Mouse (Mus musculus) E14TG2a.4 (cell line): Measurements from ENCODE around the gene Scn4a.
"Not testable (repeated sequence)": the region's sequence is repeated elsewhere in the genome, so short reads cannot be mapped to it uniquely, and the experiment has no call there.

Source experiments
- H3K27me3 ChIP-seq: 2 replicates; pipeline ENCODE4 v1.6.1; 2014; ENCODE audit warnings: low read length, control low read depth; ENCODE audit not compliant: insufficient read depth
- H3K36me3 ChIP-seq: 2 replicates; pipeline ENCODE4 v1.6.1; 2014; ENCODE audit warnings: low read length, control low read depth; ENCODE audit not compliant: insufficient read depth
- H3K4me1 ChIP-seq: replicated peaks from 2 replicates; pipeline ENCODE4 v1.6.1; 2014; ENCODE audit warnings: low read depth, low read length, control low read depth
- H3K4me3 ChIP-seq: replicated peaks from 2 replicates; pipeline ENCODE4 v1.5.1; 2014; ENCODE audit warnings: mild to moderate bottlenecking, low read length
- H3K9me3 ChIP-seq: 2 replicates; pipeline ENCODE4 v1.6.1; 2014; ENCODE audit warnings: low read length, control low read depth
- CTCF ChIP-seq: conservative IDR thresholded peaks from 2 replicates; pipeline ENCODE4 v1.5.1; 2014; ENCODE audit warnings: low read length
- NANOG ChIP-seq: IDR thresholded peaks from 2 replicates; pipeline ENCODE4 v1.6.1; 2014; ENCODE audit warnings: borderline replicate concordance, low read length, mixed read lengths
- POU5F1 ChIP-seq: IDR thresholded peaks from 2 replicates; pipeline ENCODE4 v1.6.1; 2014; ENCODE audit warnings: low read length, borderline replicate concordance

The Scn4a gene

DNA sequence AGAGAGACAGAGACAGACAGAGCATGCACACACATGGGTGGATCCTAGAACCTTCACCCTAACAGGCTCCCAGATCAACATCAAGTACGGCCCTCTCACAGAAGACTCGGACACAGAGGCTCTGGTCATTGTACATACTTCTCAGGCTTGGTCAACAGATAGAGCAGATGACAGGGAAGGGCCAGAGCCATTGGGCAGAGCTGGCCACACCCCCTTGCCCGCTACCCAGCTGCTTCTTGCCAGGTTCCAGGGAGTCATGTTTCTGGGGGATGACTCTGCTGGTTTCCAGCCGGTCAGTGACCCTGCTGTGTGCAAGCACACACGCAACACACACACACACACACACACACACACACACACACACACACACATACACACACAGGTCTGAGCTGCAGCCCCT, 2.2 kb downstream of the Scn4a start:
- Histone ChIP-seq H3K36me3 (no peaks in the 10 kb centered on the region), H3K4me3 (no peak overlapping the region), H3K4me1 (peaks cover 11% of the 10 kb centered on the region), H3K27me3 (peaks cover 21% of the 10 kb centered on the region), H3K9me3 (no peaks in the 10 kb centered on the region)
- no peak for TF ChIP-seq CTCF
- TF ChIP-seq POU5F1, result no peak
- TF ChIP-seq NANOG, result no peak

- Histone ChIP-seq H3K9me3 (no peaks in the 10 kb centered on the region), H3K27me3 (peaks cover 15% of the 10 kb centered on the region), H3K4me1 (peaks cover 6% of the 10 kb centered on the region; the same call in 1 of the 2 replicates), H3K4me3 (no peak overlapping the region), H3K36me3 (no peaks in the 10 kb centered on the region)
- TF ChIP-seq POU5F1 (no peak), CTCF (no peak), NANOG (no peak)
Observed at GRCm38 (mm10) chr11:106349772-106350171, 3.3 kb downstream of the Scn4a start.

DNA sequence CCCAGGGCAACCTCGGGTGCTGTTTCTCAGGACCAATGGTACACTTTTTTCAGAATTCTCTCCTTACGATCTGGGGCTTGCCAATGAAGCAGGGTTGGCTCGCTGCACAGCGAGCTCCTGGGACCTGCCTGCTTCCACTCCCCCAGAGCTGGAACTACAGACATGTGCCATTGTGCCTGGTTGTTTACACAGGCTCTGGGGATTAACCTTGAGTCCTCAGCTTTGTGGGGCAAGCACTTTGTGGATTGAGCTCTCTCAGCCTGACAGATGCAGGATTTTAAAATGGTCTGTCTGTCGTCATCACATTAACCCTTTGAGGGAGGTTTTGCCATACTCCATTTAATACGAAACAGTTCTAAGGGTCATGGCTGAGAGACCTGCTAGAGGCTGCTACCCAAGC, 8.2 kb downstream of the Scn4a start:
- H3K9me3 ChIP-seq, result no peaks in the 10 kb centered on the region
- TF ChIP-seq POU5F1 (no peak), CTCF (no peak), NANOG (no peak)
- H3K4me3 ChIP-seq, result no peak overlapping the region
- peaks cover 23% of the 10 kb centered on the region for H3K27me3 ChIP-seq
- no peaks in the 10 kb centered on the region for H3K36me3 ChIP-seq
- peaks cover 6% of the 10 kb centered on the region; the same call in 1 of the 2 replicates for H3K4me1 ChIP-seq

DNA sequence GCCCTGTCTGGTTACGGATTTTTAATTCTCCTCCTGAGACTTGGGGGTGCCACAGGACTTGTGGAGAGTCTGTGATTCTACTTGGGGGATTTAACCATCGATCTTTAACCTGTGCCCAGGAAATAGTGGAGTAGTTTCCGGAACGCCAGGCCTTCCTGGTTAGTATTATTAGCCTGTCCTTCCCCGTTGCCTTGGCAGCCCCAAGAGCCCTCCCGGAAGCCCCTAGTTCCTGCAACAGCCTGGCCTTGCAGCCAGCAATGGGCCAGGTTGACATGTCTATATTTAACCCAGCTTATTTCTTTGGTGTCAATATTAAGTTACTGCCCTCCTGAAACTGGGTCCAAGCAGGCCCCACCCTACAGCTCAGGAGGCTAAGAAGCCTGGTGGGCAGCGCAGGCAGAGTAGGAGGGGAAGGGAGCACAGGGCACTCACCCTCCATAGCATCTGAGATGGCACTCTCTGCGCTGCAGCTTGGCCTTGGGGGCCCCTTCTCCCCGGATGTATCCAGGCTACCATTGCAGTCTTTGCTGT, 12.0 kb downstream of the Scn4a start:
- H3K27me3 ChIP-seq, result peaks cover 13% of the 10 kb centered on the region; the same call in 1 of the 2 replicates
- no peaks in the 10 kb centered on the region for H3K9me3 ChIP-seq
- no peaks in the 10 kb centered on the region for H3K36me3 ChIP-seq
- peaks cover 5% of the 10 kb centered on the region for H3K4me1 ChIP-seq
- TF ChIP-seq NANOG, result no peak
- no peak overlapping the region for H3K4me3 ChIP-seq

DNA sequence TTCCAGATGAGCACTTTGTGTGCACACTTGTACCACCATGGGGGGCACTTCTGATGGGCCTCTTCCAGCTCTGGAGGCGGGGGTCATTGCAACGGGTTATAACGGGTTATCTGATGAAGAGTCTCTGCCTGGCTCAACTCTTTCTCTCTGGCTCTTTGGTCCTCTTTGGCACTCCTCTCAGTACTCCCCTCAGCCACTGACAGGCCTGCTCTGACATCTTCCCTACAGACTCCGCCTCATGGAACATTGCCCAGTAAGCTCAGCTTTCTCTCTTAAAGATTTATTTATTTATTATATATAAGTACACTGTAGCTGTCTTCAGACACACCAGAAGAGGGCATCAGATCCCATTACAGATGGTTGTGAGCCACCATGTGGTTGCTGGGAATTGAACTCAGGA, 13.8 kb downstream of the Scn4a start:
- H3K27me3 ChIP-seq, H3K36me3 ChIP-seq, H3K4me1 ChIP-seq, H3K4me3 ChIP-seq, H3K9me3 ChIP-seq: not testable (repeated sequence)

DNA sequence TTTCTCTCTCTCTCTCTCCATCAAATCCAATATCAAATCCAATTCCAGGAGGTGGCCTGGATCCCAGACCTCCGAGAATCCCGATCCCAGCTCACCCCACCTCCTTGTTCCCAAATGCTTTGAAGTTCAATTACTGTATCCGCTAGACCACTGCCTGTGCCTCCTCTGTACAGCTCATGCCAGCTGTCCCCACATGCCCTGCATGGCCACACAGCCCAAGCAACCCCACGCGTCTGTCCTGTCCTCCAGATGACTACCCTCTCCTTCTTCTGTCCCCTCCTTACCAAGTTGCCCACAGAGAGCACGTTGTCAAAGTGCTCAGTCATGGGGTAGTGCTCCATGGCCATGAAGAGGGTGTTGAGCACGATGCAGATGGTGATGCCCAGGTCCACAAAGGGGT, 14.2 kb downstream of the Scn4a start:
- TF ChIP-seq CTCF, result no peak
- no peak for TF ChIP-seq NANOG
- TF ChIP-seq POU5F1, result no peak
- H3K9me3 ChIP-seq, result no peaks in the 10 kb centered on the region
- no peaks in the 10 kb centered on the region for H3K36me3 ChIP-seq
- peaks cover 5% of the 10 kb centered on the region for H3K4me1 ChIP-seq
- H3K4me3 ChIP-seq, result no peak overlapping the region
- peaks cover 8% of the 10 kb centered on the region; the same call in 1 of the 2 replicates for H3K27me3 ChIP-seq

DNA sequence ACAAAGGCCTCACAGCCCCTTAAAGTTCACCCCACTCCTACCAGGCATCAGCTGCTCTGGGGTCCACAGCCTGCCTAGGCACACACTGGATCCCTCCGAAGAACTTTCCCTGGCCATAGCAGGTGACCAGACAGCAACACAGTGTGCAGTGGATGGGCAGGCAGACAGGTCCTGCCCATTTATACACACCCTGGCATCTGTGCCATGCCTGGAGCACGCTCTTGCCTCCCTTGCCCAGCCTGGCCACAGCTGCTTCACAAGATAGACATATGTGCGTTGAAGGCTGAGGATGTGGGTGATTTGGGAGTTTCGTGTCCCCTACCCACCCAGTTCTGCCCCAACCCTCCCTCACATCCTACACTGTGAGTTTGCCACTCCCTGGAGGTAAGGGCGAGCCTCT, 15.1 kb downstream of the Scn4a start:
- no peak for TF ChIP-seq NANOG
- no peak for TF ChIP-seq CTCF
- no peak for TF ChIP-seq POU5F1
- no peaks in the 10 kb centered on the region for H3K9me3 ChIP-seq
- H3K36me3 ChIP-seq, result no peaks in the 10 kb centered on the region
- peaks cover 5% of the 10 kb centered on the region for H3K4me1 ChIP-seq
- H3K27me3 ChIP-seq, result peaks cover 9% of the 10 kb centered on the region; the same call in 1 of the 2 replicates
- H3K4me3 ChIP-seq, result no peak overlapping the region

GRCm38 (mm10) chr11:106334066-106334465, 19.0 kb downstream of the Scn4a start:
- Histone ChIP-seq H3K36me3 (no peaks in the 10 kb centered on the region), H3K9me3 (no peaks in the 10 kb centered on the region), H3K27me3 (peaks cover 8% of the 10 kb centered on the region), H3K4me1 (peaks cover 5% of the 10 kb centered on the region), H3K4me3 (no peak overlapping the region)
- TF ChIP-seq NANOG, result no peak

- Histone ChIP-seq H3K27me3 (peaks cover 16% of the 10 kb centered on the region), H3K4me1 (peaks cover 16% of the 10 kb centered on the region), H3K36me3 (no peaks in the 10 kb centered on the region), H3K4me3 (no peak overlapping the region), H3K9me3 (no peaks in the 10 kb centered on the region)
- TF ChIP-seq CTCF (no peak), NANOG (no peak), POU5F1 (no peak)
Observed at GRCm38 (mm10) chr11:106332458-106332857, 20.6 kb downstream of the Scn4a start.

- Histone ChIP-seq H3K9me3 (no peaks in the 10 kb centered on the region), H3K4me3 (no peak overlapping the region), H3K36me3 (no peaks in the 10 kb centered on the region), H3K27me3 (peaks cover 25% of the 10 kb centered on the region), H3K4me1 (peaks cover 25% of the 10 kb centered on the region)
- TF ChIP-seq POU5F1, result no peak
- TF ChIP-seq CTCF, result peak; percentile 26
Observed at GRCm38 (mm10) chr11:106329682-106330081, 23.4 kb downstream of the Scn4a start.
